ENCODE assay signal across 9 mouse cellular contexts in genomic region chr14:120263380-120264135, GRCm38 (mm10). TPM values are rescaled to one million over a fixed set of nuclear protein-coding genes. Genes with fewer than 3 reads are reported as not detected.
DNase-seq lines count a peak whose midpoint lies in the region; ATAC-seq and TF ChIP-seq lines count a peak whose summit lies in the region.
"Had no signal": no experiment of that assay in that cellular context is flagged by ENCODE, and none has a peak within 500 bp of the region (broad histone marks: within the 10 kb centered on the region; RNA-seq: fewer than 3 reads in every experiment).

No protein-coding gene starts in this region.

- H3K9ac ChIP-seq in kidney, postnatal 0 days (ENCODE audit: low read depth, low read length) = no peak overlapping the region
- H3K9ac ChIP-seq in lung, embryonic 14.5 days = no peak overlapping the region
- H3K9ac ChIP-seq: liver, embryonic 13.5 days had no signal

- H3K27me3 ChIP-seq in kidney, postnatal 0 days (ENCODE audit: insufficient read depth, low read length) = no peaks in the 10 kb centered on the region
- H3K27me3 ChIP-seq in Patski = no peaks in the 10 kb centered on the region
- H3K27me3 ChIP-seq in lung, embryonic 14.5 days (ENCODE audit: insufficient read depth, low read length) = no peaks in the 10 kb centered on the region
- H3K27me3 ChIP-seq: liver, embryonic 13.5 days had no signal

- TF ChIP-seq CTCF in kidney, postnatal 0 days (IDR thresholded peaks at IDR 0.05; ENCODE audit: low read depth) = peak; percentile 77
- TF ChIP-seq CTCF in Patski (IDR thresholded peaks at IDR 0.05) = peak; percentile 87
- TF ChIP-seq CTCF in lung, embryonic 14.5 days (IDR thresholded peaks at IDR 0.05; ENCODE audit: low read depth) = peak; percentile 66

- CTCF ChIA-PET in Patski (lab: Charles Lee) = interaction anchor here (0.7 to 3.6 kb wide), 9 partner anchors 10 to 171 kb away, joined by 3 to 18 read pairs (median 4); partner anchors contain the start of gene Mbnl2

- no peak overlapping the region for H3K4me3 ChIP-seq in kidney, postnatal 0 days (replicated peaks; ENCODE audit: low read depth, low read length)
- H3K4me3 ChIP-seq in lung, embryonic 14.5 days (ENCODE audit: low read depth, low read length) = no peak overlapping the region
- H3K4me3 ChIP-seq: erythroblast, embryonic 14.5 days; liver, embryonic 13.5 days had no signal

- no peaks in the 10 kb centered on the region for H3K4me1 ChIP-seq in kidney, postnatal 0 days (replicated peaks; ENCODE audit: insufficient read depth, low read length)
- no peaks in the 10 kb centered on the region for H3K4me1 ChIP-seq in lung, embryonic 14.5 days (ENCODE audit: insufficient read depth)
- H3K4me1 ChIP-seq: liver, embryonic 13.5 days had no signal

- POLR2A ChIA-PET in Patski (lab: Charles Lee) = interaction anchor here (0.8 to 1.3 kb wide), 2 partner anchors 10 to 92 kb away, joined by 3 to 4 read pairs; no protein-coding TSS in a partner anchor

- no peak for ATAC-seq in kidney, postnatal 0 days (replicated peaks; ENCODE audit: low FRiP score, low read depth)
- no peak for ATAC-seq in Patski
- no peak for ATAC-seq in lung, embryonic 14.5 days (ENCODE audit: insufficient read depth)

- no peak overlapping the region for H3K4me2 ChIP-seq in kidney, postnatal 0 days (ENCODE audit: low read length)
- no peak overlapping the region for H3K4me2 ChIP-seq in lung, embryonic 14.5 days
- H3K4me2 ChIP-seq: liver, embryonic 13.5 days had no signal

- H3K27ac ChIP-seq in kidney, postnatal 0 days = no peak overlapping the region
- no peak overlapping the region for H3K27ac ChIP-seq in lung, embryonic 14.5 days (ENCODE audit: low read depth)
- H3K27ac ChIP-seq: liver, embryonic 13.5 days had no signal

- H3K36me3 ChIP-seq in kidney, postnatal 0 days (ENCODE audit: insufficient read depth, low read length) = no peaks in the 10 kb centered on the region
- no peaks in the 10 kb centered on the region for H3K36me3 ChIP-seq in lung, embryonic 14.5 days (ENCODE audit: insufficient read depth)
- H3K36me3 ChIP-seq: liver, embryonic 13.5 days had no signal

- DNase-seq in kidney, postnatal 0 days (ENCODE audit: low spot score) = peak; percentile 70
- no peak for DNase-seq in kidney, adult 11 months
- peak; percentile 70 for DNase-seq in CD4-positive, CD25-positive, alpha-beta regulatory T cell, adult 2 months (ENCODE audit: low read depth, low spot score)
- no peak for DNase-seq in Patski (ENCODE audit: low read depth, low spot score)
- peak; percentile 73 to 77 for DNase-seq in cerebellum, postnatal 36 days
- peak; percentile 68 for DNase-seq in lung, embryonic 14.5 days
- DNase-seq in spleen, postnatal 14 days (ENCODE audit: low spot score in 2 of 2) = no peak
- DNase-seq: liver, embryonic 13.5 days had no signal

- no peaks in the 10 kb centered on the region for H3K9me3 ChIP-seq in kidney, postnatal 0 days (replicated peaks; ENCODE audit: low read length)
- no peaks in the 10 kb centered on the region for H3K9me3 ChIP-seq in lung, embryonic 14.5 days (ENCODE audit: low read depth, low read length)
- H3K9me3 ChIP-seq: liver, embryonic 13.5 days had no signal

- 80% methylated on average over 11 of the region's 11 CpGs for WGBS in kidney, postnatal 0 days
- WGBS in lung, embryonic 14.5 days = 75% methylated on average over 11 of the region's 11 CpGs

- in situ Hi-C loops in Patski (cut with MboI; ENCODE audit: low pct_unique_long_range_greater_than_20kb) = loop anchor here (25.0 kb wide), 1 partner anchor 399 kb away; no protein-coding TSS in a partner anchor

RNA-seq across cellular contexts. Expression of gene Mbnl2, which starts 11.9 kb away (rescaled TPM):
- 119 and 122 TPM in 2 replicates for polyA plus RNA-seq in kidney, postnatal 0 days (2015; fragmentation: Nextera tagmentation; extraction: Ambion mirVana)
- 132 TPM for polyA plus RNA-seq in Patski (2021)
- polyA plus RNA-seq in lung, embryonic 14.5 days (2014; fragmentation: Nextera tagmentation; extraction: Ambion mirVana) = 110 and 119 TPM in 2 replicates

Comparison
In these comparisons a context has a peak if more than half of its experiments do, and no peak if none do; other contexts are left out.
1. DNase-seq: peak in kidney, postnatal 0 days (single experiment), CD4-positive, CD25-positive, alpha-beta regulatory T cell, adult 2 months (single experiment), cerebellum, postnatal 36 days (2 of 2) and lung, embryonic 14.5 days (single experiment); none in kidney, adult 11 months (single experiment), Patski (single experiment) and spleen, postnatal 14 days (0 of 2).
2. Peak in every context shown above with its lines, with median percentiles within 50 percentile points of each other: CTCF ChIP-seq.